Mouse (Mus musculus): ENCODE data around the gene Mnt.
"Not testable (repeated sequence)": the region's sequence is repeated elsewhere in the genome, so short reads cannot be mapped to it uniquely, and the experiment has no call there.

Mnt gene

GRCm38 (mm10) chr11:74830256-74831161, at the start of gene Mnt:
TSS of gene Mnt (plus strand) at chr11:74830920.
- peak; percentile 98 for DNase-seq

GRCm38 (mm10) chr11:74792874-74793273, 37.8 kb upstream of the Mnt start:
- no peak for DNase-seq

DNA sequence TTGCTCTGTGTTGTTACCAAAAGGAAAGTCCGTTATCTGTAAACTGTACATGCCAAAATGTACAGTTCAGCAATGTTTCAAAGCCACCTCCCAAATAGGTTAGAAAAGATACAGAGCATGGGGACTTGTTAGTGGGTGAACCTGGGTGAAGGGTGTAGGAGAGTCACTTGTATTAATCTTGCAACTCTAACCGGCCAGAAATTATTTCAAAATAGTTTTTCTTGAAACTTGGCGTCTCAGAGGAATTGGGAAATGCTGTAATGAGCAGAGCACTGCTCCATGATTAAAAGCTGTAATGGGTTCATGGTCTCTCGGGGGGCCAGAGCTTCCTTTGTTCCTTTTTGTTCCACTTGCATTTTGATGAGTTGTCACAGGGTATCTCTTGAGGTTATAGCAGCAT, 30.1 kb upstream of the Mnt start:
- no peak for DNase-seq

- DNase-seq: no peak
Measured at GRCm38 (mm10) chr11:74804081-74804627, 26.6 kb upstream of the Mnt start.

DNA sequence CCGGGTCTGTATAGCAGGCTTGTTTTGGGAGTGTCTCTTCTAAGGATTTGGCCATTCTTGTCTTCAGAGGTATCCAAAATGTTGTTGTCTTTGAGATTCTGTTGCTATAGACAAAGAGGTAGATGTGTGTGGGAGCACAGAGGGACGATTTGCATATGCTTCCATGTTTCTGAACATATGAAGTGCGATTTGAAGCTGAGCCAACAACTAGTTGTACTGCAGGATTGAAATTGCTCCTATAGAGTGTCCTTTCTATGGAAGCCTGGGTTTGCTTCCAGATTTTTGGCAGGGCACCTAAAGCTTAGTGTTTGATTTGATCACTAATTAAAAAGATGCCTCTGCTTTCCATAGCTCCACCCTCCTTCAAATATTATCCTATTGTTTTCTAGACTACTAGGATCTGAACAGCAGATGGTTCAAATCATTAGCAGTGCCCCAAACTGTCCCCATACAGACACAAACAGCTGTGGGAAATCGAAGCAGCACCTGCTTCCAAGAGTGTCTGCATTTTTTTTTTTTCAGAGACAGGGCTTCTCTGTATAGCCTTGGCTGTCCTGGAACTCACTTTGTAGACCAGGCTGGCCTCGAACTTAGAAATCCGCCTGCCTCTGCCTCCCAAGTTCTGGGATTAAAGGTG, 23.4 kb upstream of the Mnt start:
- DNase-seq: no peak

DNA sequence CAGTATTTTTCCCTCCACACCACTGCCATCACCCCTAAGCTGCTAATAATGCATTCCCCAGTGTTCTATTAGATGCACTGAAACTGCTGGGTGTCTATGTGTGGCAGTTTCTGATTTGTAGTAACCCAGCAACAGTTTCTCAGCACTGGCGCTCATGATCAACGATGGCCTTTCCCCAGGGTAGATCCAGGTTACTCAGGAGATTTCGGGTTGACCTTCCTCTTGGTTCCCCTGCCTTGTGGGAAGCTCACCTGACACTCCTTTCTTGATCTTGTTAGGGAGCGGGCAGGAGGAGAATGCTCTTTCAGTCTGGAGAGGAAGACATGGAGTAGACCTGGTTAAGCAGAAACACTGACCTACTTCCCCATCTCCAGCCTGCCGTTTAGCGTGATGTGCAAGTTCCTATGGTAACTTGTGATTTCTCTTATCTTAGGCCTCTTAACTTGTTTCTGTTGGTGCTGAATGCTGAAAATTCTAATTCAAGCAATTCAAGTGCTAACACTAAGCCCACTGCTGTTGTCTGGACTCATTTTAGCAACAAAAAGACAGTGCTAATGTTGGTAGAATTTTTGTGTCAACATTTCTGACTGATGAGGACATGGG, 22.4 kb upstream of the Mnt start:
- no peak for DNase-seq

GRCm38 (mm10) chr11:74810134-74810533, 20.6 kb upstream of the Mnt start:
- no peak for DNase-seq

GRCm38 (mm10) chr11:74811027-74811426, 19.7 kb upstream of the Mnt start:
- DNase-seq: not testable (repeated sequence)

GRCm38 (mm10) chr11:74811538-74811937, 19.2 kb upstream of the Mnt start:
- DNase-seq: no peak

DNA sequence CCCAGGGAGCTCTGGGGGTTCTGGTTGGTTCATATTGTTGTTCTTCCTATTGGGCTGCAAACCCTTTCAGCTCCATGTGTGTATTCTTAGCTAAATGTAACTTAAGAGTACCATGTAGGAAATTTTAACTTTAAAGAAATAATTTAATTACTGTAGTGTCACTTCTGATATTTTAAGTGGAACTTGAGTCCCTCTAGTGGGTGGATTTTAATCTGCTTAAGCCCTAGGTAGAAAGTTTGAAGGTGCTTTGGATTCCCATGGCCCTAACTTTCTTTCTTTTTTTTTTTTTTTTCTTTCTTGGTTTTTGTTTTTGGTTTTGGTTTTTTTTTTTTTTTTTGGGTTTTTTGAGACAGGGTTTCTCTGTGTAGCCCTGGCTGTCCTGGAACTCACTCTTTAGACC, 14.9 kb upstream of the Mnt start:
- DNase-seq: no peak

DNA sequence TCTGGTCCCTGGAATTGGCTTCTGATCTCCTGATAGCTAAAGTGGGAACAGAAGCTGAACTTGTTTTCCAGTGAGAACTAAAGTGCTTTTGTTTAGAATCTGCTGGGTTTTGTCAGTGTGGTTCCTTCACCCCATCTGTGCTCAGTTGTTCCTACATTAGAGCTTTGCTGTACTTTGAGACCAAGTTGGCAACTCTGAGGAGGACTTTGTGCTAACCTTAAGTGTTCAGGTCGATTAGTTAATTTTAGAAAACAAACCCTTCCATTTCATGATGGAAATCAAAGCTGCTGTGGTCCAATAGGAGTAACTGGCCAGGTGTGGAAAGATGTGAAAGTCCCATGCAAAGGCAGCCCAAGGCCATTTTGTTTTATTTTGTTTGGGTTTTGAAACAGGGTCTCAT, 9.8 kb upstream of the Mnt start:
- no peak for DNase-seq

- no peak for DNase-seq
Measured at GRCm38 (mm10) chr11:74821463-74821862, 9.3 kb upstream of the Mnt start.

DNA sequence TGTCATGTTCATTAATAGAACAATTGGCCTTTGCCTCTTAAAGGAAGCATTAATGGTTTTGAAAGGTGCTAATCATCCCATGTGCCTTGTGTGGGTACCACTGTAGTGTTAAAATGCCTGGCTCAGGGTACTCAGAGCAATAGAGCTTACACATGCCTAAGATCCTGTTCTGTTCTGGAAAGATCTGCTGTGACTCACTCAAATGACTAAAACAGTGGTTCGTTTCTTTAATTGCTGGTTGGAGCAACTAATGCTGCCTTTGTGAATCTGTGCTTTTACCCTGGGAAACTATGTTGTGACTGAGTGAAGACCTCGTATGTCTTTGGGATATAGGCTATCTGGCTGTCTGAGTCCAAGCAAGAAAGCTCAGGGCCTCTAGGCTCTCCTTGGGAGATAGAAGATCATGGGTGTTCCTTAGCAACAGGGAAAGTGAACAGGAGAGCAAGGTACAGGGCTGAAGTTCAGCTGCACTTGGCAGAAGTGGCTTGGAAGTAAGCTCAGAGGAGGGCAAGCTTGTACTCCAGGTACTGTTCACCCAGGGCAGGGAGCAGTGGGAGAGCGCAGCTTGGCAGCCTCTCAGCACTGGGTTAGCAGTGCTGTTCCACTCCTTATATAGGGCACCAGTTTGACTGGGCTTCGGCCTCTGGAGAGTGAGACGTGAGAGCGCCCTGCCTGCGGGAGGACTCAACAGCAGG, 7.8 kb upstream of the Mnt start:
- DNase-seq: no peak

- no peak for DNase-seq
Measured at GRCm38 (mm10) chr11:74826151-74826550, 4.6 kb upstream of the Mnt start.

DNA sequence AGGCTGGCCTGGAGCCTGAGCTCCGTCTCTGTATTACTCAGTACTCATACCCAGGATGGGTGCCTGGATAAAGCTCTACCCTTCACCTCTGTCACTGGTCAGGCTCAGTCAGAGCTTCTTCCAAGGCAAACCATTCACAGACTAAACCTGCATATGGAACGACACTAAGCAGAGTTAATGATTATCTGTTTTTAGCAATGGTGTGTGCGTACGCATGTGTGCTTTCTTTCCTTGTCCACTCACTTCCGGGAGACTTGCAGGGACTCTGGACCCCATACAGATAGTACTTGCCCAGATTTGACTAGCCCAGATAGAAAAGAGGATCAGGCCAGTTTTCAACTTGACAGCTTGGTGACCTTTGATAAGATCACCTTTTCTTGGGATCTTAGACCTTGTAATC, 4.0 kb upstream of the Mnt start:
- no peak for DNase-seq

DNA sequence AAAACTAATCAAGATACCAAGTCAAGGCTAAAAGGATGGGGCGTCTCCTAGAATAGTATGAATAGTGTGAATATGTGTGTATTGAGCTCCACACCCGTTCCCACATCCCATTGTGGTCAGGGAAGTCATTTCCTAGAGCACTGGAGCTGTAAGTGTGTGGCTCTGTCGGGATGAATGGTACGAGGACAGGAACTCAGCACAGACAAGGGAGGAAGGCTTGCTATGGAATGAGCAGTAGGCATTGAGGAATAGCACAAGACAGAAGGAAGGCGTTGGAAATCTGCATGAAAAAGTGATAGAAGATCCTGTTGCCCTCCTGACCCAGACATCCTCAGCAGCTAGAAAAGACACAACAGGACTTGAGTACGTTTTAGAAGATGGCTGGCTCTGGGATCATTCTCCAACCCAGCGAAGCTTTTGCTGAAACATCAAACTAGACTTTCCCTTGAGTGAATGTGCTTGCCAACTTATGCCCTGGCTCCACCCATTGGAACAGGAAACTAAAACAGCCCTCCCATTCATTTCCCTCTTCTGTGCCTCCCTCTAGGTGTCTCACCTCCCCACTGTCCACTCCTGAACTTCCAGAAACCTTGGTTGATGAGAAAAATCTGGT, 2.8 kb upstream of the Mnt start:
- DNase-seq: no peak

GRCm38 (mm10) chr11:74828404-74828931, 2.3 kb upstream of the Mnt start:
- DNase-seq: no peak

DNA sequence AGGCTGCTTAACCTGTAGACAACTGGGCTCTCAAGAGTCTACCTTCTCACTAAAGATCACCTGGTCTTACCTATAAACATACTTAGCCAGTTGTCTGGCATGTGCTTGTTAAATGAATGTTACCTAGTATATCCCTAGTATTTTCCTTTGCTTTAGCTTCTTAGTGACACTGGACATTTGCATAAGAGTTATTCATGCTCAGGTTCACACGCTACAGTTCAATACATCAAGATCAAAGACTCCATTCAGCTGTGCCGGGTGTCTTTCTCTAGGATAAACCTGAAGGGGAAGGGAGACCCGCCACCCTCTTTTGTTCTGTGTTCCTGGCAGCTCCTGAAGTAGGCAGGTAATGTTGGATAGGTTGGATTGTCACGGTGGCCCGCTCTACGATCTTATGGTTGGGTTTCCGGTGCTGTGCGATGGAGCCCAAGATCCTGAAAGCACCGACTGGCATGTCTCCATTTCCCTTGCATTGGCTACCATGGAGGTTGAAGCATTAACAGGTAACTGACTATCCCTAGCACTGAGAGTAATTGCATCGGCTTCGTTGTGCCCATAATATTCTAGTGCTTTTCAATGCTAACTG, 1.7 kb upstream of the Mnt start:
- DNase-seq: no peak

GRCm38 (mm10) chr11:74829812-74830211, 908 bp upstream of the Mnt start:
- peak; percentile 72 for DNase-seq

- DNase-seq: no peak
Measured at GRCm38 (mm10) chr11:74831191-74831605, 478 bp downstream of the Mnt start.

- peak; percentile 99 for DNase-seq
Measured at GRCm38 (mm10) chr11:74831606-74832451, 1.1 kb downstream of the Mnt start.
